Mouse (Mus musculus): ENCODE results near the gene Brinp1.
"Not testable (repeated sequence)": the region's sequence is repeated elsewhere in the genome, so short reads cannot be mapped to it uniquely, and the experiment has no call there.

The Brinp1 gene

DNA sequence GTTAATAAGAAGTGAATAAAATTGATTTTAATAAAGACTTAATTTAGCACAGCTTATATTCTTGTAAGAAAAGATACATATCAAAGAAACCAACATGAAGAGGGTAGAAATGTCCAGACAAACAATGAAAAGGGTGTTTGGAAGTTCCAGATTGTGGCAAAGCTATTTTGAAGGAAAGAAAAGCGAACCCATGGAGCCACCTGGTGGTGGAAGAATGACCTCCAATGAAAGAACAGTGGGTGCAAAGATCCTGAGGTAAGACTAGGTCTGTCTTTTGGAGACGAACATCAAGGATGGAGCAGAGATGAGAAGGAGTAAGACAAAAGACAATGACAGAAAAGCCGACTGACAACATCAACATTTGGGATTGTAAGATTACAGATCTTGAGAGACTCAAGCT lies 108.2 kb downstream of the Brinp1 start:
- DNase-seq (ENCODE audit: extremely low spot score, low spot score) = no peak

DNA sequence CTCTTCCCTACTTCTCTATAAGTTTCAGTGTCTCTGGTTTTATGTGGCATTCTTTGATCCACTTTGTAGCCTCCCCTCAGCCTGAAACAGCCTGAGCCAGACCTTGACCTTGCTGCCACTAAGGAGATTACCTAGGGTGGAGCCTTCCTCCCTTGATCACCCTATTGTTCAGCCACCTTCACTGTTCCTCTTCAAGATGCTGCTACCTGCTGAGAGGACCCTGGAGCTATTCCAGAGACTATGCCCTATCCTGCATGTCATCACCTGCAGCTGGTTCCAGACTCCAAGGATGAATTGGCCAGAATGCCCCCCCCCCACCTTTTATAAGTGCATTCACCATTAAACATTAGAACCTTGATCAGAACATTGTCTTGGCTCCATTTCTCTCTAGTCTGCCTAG lies 140.2 kb downstream of the Brinp1 start:
- DNase-seq (ENCODE audit: extremely low spot score, low spot score) = not testable (repeated sequence)

DNA sequence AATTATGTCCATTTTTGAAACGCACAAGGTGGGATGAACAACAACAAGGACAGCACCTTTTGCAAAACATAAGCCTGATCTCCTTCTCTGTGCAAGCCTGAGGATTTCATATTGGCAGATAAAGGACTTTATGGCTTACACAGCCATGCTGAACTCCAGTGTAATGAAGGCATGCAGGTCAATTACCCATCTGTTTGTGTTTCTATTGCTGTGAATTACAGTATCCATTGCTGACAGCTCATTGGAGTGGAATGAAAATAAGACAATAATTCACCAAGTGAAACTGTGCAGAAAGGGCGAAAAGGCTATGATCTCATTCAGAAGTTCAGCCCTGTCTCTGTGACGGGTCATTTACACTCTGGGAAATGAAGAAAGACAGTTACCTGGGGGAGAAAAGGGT lies 147.7 kb downstream of the Brinp1 start:
- no peak for DNase-seq (ENCODE audit: extremely low spot score, low spot score)

DNA sequence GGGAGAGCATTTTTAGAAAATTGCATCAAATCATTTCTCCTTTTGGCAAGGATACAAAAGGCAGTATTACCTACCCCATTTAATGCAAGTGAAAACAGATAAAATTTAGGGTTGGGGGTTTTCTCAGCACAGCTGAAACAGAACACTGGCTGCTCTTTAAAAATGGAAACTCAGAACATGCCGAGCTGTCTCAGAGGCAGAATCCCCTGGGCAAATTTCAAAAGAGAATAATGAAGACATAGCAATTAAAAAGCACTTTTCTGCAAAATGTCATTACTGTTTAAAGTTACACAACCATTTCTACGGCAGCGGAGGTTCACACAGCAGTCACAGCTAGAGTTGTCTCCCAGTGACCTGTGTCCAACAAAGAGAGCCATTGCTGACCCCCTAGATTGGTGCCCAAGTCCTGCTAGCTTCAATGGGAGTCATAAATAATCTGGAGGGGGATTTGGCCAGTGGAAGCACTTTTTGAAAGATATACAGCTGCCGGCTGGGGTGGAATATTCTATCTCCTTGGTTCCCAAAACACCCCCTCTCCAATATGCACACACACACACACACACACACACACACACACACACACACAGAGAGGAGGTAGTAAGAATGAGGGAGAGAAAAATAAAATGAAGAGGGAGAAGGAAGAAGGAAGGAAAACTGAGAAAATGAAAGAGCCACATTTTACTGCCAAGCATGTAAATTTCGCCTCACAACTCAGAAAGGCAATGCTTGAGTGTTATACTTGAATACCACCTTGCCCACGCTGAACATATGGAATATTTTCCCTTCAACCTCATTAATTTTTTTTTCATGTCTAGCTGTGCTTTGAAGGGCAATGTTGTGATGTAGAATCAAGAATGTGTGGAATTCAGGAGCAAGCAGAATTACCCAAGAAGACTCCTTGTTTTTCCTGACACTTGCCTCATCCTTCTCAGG lies 152.0 kb downstream of the Brinp1 start:
- no peak for DNase-seq (ENCODE audit: extremely low spot score, low spot score)

DNA sequence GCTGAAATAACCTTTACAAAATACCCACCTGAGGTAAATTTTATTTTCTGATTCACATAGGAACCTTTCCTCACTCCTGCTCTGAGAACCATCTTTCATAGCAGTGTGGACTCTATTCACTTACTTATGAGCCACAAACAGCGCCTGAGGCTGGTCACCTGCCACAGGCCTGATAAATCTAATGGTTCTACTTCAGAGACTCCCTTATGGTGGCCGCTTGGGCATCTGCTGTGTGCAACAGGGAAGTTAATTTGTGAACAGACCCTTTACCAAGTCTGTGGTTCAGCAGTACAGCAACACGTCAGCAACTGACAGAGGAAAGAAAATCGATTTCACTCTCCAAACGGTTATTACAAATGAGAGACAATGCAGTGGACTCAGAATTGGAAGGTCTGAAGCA lies 164.2 kb downstream of the Brinp1 start:
- no peak for DNase-seq (ENCODE audit: extremely low spot score, low spot score)

DNA sequence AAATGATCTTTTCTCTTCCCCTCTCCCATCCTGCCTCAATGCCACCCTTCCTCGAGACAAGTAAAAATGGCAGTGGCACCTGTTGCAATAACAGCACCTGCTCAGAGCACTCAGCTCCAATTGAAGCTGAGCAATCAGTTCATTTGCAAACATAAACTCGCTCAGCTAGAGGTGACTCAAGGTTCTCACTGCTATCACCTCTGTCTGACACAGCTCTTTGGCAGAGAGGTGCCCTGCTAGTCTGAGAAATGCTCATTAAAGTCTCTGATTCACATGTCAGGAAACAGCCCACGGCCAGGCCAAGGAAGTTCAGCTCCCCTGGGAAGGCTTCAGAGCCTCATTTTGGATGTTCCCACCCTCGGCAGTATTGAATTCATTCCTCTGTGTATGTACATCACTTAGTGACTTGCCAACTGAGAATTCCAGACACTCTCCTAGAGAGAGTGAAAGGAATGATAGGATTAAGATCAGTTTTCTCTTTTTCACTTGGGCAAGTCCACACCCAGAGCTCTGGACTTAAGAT lies 165.7 kb downstream of the Brinp1 start:
- no peak for DNase-seq (ENCODE audit: extremely low spot score, low spot score)

DNA sequence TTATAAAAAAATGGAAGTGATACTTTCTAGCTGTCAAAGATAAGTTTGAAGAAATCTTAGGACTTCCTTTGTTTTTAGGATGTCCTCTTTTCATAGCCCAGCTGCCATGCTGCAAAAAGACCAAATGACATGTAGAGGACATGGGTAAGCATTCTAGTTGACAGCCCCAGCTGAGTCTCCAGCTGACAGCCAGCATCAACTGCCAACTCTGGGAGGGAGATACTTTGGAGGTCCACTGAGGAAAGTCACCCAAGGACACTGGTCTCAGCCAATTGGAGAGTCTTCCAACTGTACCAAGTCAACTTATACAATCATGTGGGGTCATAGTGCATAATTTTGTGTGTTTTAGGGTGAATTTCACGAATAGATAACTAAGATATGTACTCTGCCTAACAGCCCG lies 166.6 kb downstream of the Brinp1 start:
- DNase-seq (ENCODE audit: extremely low spot score, low spot score) = no peak

DNA sequence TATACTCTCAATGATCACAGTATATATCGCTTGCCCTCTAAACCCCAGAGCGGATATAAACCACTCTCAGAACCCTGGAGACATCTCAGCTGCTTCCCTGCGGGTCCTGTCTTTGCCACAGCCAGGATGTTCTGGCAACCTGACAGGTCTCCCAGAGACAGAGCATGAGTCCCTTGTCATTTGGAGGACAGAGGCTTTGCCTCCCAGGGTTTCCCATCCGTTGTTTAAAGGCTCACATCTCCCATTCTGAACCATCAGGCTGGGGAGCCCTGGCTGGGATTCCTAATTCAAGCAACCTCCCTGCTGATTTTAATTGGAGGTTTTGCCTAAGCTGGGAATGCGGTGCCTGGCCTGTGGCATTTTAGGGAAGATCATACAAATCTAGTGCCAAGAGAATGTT lies 185.9 kb downstream of the Brinp1 start:
- no peak for DNase-seq (ENCODE audit: extremely low spot score, low spot score)

DNA sequence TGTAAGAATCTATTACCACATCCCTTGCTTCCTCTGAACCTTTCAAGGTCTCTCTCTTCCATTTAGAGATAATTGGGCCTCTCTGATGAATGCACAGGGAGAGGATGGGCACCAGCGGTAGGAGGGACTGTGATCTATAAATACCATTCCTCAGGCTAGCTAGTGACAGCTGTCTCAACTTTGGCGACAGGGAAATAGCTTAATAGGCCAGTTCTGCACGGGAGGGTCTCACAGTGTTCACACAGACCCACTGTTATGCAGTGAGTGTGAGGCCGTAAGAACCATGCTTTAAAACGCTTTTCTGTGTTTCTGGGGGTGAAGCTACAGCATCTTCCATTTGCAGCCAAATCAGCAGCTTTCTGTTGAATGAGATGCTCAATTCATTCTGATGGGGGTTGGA lies 186.8 kb downstream of the Brinp1 start:
- DNase-seq (ENCODE audit: extremely low spot score, low spot score) = no peak

DNA sequence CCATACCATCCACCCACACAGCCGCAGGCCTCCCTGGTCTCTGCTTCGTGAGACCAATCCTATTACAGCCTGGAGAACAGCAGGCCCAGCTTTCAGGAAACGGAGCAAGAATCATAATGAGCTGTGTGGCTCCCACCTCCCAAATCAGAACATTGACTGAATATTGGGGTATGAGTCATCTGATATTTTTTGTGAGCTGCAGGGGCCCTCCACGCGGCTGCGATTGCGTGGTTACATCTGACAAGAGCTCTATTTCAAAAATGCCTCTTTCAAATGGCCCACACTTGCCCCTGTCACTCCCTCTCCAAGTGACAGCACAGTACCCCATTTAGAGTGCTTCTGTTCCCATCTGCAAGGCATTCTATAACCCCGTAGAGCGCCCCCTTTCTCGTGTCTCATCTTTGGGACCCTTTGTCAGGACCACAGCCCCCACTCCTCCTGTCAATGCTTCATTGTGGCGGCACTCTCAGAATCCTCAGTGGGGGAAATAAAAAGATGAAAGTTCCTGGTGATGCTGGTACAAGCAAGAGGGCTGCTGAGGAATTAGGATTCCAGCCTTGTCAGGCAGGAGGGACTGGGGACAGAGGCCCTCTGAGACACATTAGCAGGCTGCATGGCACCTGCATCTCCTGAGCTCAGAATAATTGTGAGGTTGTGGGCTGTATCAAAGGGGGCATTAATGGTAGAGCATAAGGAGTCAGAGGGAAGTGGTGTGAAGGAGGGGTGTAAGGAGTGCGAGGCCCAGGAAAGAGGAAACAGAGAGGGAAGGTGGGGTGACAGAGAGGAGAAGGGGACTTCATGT lies 188.2 kb downstream of the Brinp1 start:
- no peak for DNase-seq (ENCODE audit: extremely low spot score, low spot score)

DNA sequence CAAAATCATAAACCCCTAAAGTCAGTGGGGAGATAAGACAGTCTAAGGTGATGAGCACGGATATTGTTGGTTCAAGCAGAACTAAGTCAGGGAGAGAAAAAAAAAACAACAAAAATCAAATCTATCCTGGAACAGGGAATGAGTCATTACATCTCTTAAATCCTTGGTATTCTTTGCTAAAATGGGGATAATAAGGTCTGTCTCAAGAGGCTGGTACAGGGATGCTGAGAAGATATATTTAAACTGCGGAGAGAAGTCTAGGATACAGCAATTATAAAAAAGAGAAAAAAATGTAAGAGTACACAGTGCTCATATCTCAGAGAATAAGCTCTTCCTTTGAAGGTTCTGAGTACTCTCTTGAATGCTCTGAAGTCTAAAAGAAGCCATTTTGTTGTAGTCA lies 189.3 kb downstream of the Brinp1 start:
- no peak for DNase-seq (ENCODE audit: extremely low spot score, low spot score)

DNA sequence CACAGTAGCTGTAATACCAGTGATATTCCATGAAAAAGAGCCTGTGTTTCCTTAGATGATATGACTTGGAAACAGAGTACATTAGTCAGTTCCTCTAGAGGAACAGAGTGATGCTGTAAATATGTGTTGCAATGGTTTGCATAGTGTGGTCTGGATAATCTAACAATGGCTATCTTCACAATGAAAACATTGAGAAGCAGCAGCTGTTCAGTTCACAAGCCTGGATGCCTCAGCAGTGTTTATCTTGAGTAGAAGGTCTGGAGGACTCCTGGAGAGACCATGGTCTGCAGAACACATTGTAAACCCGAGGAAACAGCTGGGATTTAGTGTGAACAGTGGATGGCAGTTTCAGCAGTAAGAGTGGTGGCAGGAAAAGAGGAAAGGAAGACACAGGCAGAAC lies 233.2 kb downstream of the Brinp1 start:
- no peak for DNase-seq (ENCODE audit: extremely low spot score, low spot score)

Data from neural tube, embryonic 10.5 days (tissue).